9 mouse cellular contexts compared by ENCODE assay signal in genomic region chr2:30720291-30720690, GRCm38 (mm10).
A peak's percentile ranks its signal among the peaks of the same experiment; 100 is the strongest.
DNase-seq lines count a peak whose midpoint lies in the region; ATAC-seq and TF ChIP-seq lines count a peak whose summit lies in the region.
"Had no signal": no experiment of that assay in that cellular context is flagged by ENCODE, and none has a peak within 500 bp of the region (broad histone marks: within the 10 kb centered on the region; RNA-seq: fewer than 3 reads in every experiment).

No protein-coding gene starts in this region.

- peaks cover 13% of the 10 kb centered on the region; the same call in 1 of the 2 replicates for H3K4me1 ChIP-seq in spleen, adult 2 months (ENCODE audit: control insufficient read depth, insufficient read depth, insufficient read length)
- H3K4me1 ChIP-seq in liver, embryonic 11.5 days (replicated peaks; ENCODE audit: control insufficient read depth, insufficient read depth, low read length): peaks cover 62% of the 10 kb centered on the region

- no peak overlapping the region for H3K4me3 ChIP-seq in spleen, adult 2 months (ENCODE audit: extremely low read depth, insufficient read depth, insufficient read length)
- H3K4me3 ChIP-seq in liver, embryonic 11.5 days (ENCODE audit: low read depth, low read length): no peak overlapping the region

- H3K9ac ChIP-seq in liver, embryonic 11.5 days (ENCODE audit: low read depth, low read length): peak overlapping the region; percentile 59; the same call in 1 of the 2 replicates

- H3K4me2 ChIP-seq in liver, embryonic 11.5 days: peak overlapping the region; percentile 87

- H3K27me3 ChIP-seq in spleen, adult 2 months (ENCODE audit: control insufficient read depth, insufficient read depth, low read length): peaks cover 10% of the 10 kb centered on the region
- peaks cover 19% of the 10 kb centered on the region for H3K27me3 ChIP-seq in liver, embryonic 11.5 days (replicated peaks; ENCODE audit: control insufficient read depth, insufficient read depth, low read length)

- intact Hi-C loops in left cerebral cortex, postnatal 4 days (cut with DNase I): loop anchor here (5.0 kb wide), 1 partner anchor 67 kb away; no protein-coding TSS in a partner anchor

- no peak for ATAC-seq in liver, embryonic 11.5 days (replicated peaks; ENCODE audit: low FRiP score)

- peak overlapping the region; percentile 27 for H3K27ac ChIP-seq in spleen, adult 2 months (ENCODE audit: insufficient read depth, low read length)
- peak overlapping the region; percentile 93 for H3K27ac ChIP-seq in liver, embryonic 11.5 days (ENCODE audit: low read depth, low read length)

- no peaks in the 10 kb centered on the region for H3K9me3 ChIP-seq in liver, embryonic 11.5 days (ENCODE audit: control insufficient read depth, low read length)

- no peaks in the 10 kb centered on the region for H3K36me3 ChIP-seq in spleen, adult 2 months (ENCODE audit: control insufficient read depth, insufficient read depth, low read length)
- H3K36me3 ChIP-seq in liver, embryonic 11.5 days (ENCODE audit: control insufficient read depth, insufficient read depth, low read length): no peaks in the 10 kb centered on the region

- TF ChIP-seq CTCF in spleen, adult 2 months (IDR thresholded peaks at IDR 0.05; ENCODE audit: extremely low read depth, insufficient read depth, insufficient read length, insufficient replicate concordance): no peak

- TF ChIP-seq POLR2A in spleen, adult 2 months (IDR thresholded peaks at IDR 0.05; ENCODE audit: low read depth, low read length): no peak

- 82% methylated on average over 5 of the region's 5 CpGs for WGBS in spleen, adult 2 months
- WGBS in liver, embryonic 11.5 days: 63% methylated on average over 5 of the region's 5 CpGs

- peak; percentile 62 for DNase-seq in cerebellum, adult 9-11 months
- DNase-seq in cerebellum, adult 8-10 months: no peak
- DNase-seq in spleen, adult 2 months (ENCODE audit: low read depth in 1 of 2, low spot score in 2 of 2): no peak
- no peak for DNase-seq in spleen, adult 12 weeks (ENCODE audit: low spot score)
- DNase-seq in liver, embryonic 11.5 days (ENCODE audit: low spot score): no peak
- no peak for DNase-seq in Muller cell, postnatal 12 days (ENCODE audit: inconsistent ontology term)
- DNase-seq in left cerebral cortex, postnatal 4 days: no peak
- DNase-seq in spleen, adult 18-20 months: no peak
- DNase-seq: thymus, adult 18-20 months had no signal
